9 mouse cellular contexts compared by ENCODE assay signal in the genomic region with DNA sequence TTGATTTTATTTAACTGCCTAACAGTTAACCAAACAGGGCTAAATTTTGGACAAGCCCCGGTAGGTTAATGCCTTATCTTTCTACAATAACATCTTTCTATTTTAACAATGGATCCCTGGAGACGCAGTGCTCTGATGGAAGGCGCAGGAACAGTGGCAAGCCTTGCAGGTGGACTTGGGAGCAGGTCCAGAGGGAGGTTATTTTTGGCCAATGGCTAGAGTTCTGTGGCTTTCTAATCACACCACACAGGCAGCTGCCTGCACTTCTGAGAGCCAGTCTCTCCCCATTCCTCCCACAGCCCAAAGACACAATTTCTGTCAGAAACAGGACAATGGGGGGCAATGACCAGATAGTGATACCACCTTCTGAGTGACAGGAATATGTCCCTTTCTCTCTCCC.
"Had no signal": no experiment of that assay in that cellular context is flagged by ENCODE, and none has a peak within 500 bp of the region (broad histone marks: within the 10 kb centered on the region; RNA-seq: fewer than 3 reads in every experiment).

No protein-coding gene starts in this region.

- H3K4me3 ChIP-seq: limb, embryonic 12.5 days; midbrain, embryonic 12.5 days had no signal

- H3K4me2 ChIP-seq: limb, embryonic 12.5 days; midbrain, embryonic 12.5 days had no signal

- H3K9ac ChIP-seq: limb, embryonic 12.5 days; liver, embryonic 14.5 days; midbrain, embryonic 12.5 days had no signal

- H3K36me3 ChIP-seq: limb, embryonic 12.5 days; midbrain, embryonic 12.5 days had no signal

- DNase-seq: kidney, postnatal 36 days; liver; lung, adult 18-20 months; right cerebral cortex, adult 18-20 months; right cerebral cortex, postnatal 25 days; thymus, postnatal 4 days had no signal

- H3K27ac ChIP-seq: limb, embryonic 12.5 days; liver, embryonic 14.5 days; midbrain, embryonic 12.5 days had no signal

- H3K4me1 ChIP-seq: limb, embryonic 12.5 days; midbrain, embryonic 12.5 days had no signal

- H3K27me3 ChIP-seq: limb, embryonic 12.5 days; midbrain, embryonic 12.5 days had no signal

- H3K9me3 ChIP-seq: limb, embryonic 12.5 days; midbrain, embryonic 12.5 days had no signal
